Mouse (Mus musculus): ENCODE results near the gene Car10. TPM values are rescaled to one million over a fixed set of nuclear protein-coding genes. Genes with fewer than 3 reads are reported as not detected.
"Not testable (repeated sequence)": the region's sequence is repeated elsewhere in the genome, so short reads cannot be mapped to it uniquely, and the experiment has no call there.

Car10 gene
- total RNA-seq, 2 experiments from 2014 or later: not detected

DNA sequence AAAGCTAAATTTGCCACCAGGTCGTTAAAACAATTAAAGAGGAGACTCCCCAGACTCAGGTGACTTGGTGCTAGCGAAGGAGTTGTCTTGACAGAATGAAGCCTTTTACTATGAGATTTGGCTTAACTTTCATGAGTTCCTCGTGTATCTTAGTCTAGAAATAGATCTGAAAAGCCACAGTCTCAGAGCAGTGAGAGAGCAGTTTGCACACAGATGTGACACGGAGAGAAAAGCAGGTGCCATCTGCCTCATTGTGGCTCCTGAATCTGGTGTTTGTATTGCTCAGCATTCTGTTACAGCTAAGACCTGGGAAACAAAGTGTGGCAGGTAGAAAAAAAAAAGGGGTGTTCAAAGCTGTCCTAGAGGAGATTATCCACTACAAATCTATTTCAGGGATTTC is 269.4 kb downstream of the Car10 start:
- no peak for DNase-seq
- intact Hi-C loops (cut with DNase I): no loop called here

DNA sequence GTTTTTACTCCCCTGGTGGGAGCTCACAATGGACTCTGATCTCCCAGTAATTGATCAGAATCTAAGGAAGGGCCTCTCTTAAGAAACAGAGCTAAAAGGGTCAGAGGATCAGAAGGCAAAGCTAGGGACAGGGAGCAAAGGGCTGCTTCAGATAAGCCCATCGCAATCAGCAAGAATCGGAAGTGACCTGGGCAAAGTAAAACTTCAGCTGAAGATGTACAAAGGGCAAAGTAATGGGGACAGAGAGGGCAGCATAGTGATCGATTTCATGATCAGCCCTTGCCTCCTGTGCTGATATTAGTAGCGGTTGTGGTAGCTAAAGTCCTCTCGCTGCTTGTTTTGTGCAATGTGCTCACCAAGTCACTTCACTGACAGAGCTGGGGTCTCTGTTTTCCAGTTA is 269.9 kb downstream of the Car10 start:
- intact Hi-C loops (cut with DNase I): no loop called here
- no peak for DNase-seq

DNA sequence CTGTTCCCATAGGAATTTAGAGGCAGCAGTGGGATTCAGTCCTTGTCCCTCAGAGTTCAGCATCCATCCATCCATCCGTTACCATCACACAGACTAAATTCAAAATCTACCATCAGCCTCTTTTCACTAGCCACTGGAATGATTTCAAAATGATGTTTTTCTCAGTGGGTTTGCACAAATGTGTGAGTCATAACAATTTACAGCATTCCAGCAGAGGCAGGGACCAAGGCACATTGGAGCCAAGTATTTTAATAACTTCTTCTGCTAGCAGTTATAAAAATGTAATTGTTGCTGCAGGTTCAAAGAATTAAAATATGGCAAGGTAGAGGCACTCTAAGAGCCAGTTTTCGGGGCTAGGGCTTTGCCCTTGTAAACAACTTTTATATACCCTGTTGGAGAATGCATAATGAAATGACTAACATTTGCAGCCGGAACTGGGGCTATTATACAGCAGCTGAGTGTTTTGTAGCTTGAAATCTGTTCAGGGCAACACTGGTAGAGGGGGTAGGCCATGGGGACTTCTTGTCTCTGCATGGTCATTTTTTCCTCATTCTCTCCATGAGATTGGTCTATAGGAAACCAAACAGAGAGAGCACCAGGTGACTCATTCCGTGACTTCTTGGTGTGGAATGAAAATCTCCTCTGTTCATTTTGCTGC is 276.0 kb downstream of the Car10 start:
- intact Hi-C loops (cut with DNase I): no loop called here
- DNase-seq: no peak

DNA sequence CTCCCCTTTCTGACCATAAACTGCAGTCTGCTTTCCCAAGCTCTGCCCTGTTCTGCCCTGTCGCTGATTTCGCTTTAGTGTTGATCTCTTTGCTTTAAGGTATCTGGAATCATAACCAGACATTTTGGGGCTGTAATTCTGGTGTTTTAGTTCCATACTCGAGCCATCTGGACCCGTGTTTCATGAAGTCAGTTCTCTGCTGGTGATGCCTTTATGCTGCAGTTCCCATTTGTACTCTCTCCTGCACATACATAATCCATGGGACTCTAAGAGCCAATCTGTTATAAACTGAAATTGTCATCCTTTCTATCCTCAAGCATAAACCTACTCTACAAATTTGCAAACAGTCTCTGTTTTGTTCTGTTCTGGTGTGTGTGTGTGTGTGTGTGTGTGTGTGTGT is 293.3 kb downstream of the Car10 start:
- intact Hi-C loops (cut with DNase I): no loop called here
- DNase-seq: no peak

DNA sequence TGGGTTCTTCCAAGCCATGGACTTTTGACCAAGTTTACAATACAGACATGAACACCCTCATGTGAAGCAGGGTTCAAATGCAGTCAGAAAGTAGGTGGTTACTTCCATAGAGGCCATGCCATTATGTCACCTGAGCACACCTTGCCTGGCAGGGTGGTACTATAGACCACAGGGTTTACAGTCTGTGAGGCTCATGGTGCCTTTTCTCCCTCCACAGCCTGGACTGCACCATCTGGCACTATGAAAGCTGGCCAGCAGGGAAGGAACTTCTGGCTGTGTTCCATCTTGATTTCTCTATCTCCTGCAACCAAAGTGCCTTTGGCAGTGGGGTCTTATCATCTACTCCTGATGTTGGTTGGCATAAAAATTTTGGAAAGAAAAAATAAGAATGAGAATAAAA is 295.5 kb downstream of the Car10 start:
- DNase-seq; intact Hi-C loops (cut with DNase I): not testable (repeated sequence)

DNA sequence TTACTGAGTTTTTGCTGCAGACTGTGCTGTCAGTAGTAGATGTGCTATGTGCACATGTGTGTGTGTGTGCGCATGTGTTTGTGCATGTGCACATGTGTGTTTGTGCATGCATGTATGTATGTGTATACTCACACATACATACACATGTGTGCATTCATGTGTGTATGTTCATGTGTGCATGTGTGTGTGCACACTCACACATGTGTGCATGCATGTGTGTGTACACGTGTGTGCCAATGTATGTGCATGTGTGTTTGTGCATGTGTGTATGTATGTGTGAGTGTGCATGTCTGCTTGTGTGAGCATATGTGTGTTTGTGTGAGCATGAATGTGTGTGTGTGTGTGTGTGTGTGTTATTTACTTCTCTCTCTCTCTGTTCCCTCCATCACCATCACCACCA is 298.5 kb downstream of the Car10 start:
- intact Hi-C loops (cut with DNase I): no loop called here

DNA sequence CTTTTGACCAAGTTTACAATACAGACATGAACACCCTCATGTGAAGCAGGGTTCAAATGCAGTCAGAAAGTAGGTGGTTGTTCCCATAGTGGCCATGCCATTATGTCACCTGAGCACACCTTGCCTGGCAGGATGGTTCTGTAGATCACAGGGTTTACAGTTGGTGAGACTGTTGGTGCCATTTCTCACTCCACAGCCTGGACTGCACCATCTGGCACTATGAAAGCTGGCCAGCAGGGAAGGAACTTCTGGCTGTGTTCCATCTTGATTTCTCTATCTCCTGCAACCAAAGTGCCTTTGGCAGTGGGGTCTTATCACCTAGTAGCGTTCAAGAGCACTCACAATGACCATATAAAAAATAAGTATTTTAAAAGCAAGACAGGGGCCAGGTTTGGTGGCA is 303.3 kb downstream of the Car10 start:
- DNase-seq; intact Hi-C loops (cut with DNase I): not testable (repeated sequence)

More for the DNA sequence above, 298.5 kb downstream of the Car10 start:
- DNase-seq: no peak

DNA sequence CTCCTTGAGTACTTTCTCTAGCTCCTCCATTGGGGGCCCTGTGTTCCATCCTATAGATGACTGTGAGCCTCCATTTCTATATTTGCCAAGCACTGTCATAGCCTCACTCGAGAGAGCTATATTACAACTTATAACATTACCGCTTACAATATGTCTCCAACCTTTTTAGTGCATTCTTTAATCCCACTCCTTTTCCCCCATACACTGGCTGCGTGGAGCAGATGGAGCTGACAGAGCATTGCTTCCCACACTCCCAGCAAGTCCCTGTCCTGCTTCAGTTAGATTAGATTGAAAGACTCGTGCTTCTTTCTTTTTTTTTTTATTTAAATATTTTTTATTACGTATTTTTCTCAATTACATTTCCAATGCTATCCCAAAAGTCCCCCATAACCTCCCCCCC is 310.2 kb downstream of the Car10 start:
- DNase-seq: no peak
- intact Hi-C loops (cut with DNase I): no loop called here

DNA sequence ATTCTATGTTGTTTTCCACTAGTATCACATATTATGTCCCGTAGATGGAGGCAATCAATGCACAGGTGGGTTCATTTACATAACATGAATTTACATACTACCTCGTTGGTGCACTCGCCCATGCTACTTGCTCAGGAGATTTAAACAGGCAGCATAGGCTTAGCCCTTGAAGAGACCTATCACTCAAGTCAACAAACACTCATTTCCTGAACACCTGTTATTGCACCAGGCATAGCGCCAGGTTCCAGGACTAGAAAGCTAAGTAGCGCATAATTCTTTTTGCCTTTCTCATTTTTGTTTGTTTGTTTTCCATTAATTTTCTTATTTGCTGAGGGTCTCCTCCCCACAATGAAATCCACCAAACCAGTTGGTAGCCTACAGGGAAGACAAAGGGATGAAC is 333.7 kb downstream of the Car10 start:
- no peak for DNase-seq
- intact Hi-C loops (cut with DNase I): no loop called here

DNA sequence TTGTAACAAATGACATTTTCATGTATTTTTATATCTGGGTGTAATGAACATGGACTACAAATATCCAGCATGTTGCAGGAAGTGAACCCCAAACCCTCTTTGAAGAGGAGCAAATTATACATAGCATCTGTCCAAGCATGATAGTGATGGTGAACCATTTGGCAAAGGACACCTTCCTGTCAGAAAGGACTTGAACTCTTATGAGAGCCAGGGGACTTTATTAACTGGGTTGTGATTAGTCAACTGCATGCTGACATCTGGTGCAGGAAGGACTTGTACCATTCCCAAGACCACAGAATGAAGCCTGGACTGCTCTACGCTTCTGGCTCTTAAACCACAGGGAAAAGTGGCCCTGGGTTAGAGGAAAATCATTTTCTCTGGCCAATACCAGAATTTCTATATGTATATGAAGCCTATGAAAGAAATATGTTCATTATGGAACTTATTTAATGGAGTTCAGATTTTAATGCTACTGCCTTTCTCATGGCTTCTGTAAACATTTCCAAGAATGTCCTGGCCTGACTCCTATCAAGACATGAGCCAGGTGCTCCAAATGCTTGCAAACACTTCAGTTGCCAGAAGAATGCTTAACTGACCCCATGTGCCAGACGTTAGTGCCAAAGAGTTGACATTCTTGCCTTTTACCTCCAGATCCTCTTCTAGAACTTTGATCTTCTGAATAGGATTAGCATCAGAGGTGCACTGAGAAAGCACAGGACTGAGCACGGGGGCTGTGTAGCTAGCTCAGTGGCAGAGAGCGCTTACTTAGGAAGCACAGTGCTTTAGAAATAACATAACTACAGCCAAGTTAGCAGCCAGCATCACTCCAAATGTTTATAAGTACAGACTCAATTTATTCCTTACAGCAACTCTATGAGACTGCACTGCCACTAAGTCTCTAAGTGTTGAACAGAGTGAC is 337.4 kb downstream of the Car10 start:
- no peak for DNase-seq
- intact Hi-C loops (cut with DNase I): no loop called here

DNA sequence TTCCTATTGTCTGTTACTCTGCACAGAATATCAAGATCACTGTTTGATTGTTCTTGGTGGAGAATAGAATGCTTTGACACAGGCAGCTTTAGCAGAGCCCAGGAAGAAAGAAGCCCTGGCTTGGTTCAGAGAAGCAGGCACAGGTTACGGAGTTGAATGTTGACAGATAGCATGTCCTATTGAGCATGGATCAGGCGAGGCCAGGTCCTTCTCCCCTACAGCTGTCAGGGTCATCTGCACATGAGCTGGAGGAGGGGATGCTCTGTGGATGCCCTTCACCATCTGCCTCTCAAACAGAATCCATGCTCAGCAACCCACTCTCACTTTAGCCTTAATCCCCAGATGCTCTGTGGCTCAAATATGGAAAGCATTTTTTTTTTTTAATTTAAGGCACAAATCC is 339.1 kb downstream of the Car10 start:
- intact Hi-C loops (cut with DNase I): no loop called here
- DNase-seq: no peak

DNA sequence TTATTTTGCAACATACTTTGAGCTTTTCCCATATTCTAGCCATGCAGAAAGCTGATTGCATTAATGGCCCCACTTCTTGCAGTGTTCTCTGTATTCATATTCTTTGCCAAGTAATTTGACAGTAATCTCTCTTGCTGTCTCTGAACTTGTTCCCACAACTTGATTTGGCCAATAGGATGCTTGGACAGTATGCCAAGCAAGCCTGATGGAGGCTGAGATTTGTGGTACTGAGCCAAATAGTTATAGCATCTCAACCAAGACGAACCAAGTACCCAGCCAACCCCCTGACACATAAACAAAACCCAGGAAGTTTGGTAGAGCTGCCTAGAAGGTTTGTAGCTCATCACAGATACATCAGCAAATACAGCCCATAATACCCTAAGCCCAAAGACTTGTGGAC is 342.6 kb downstream of the Car10 start:
- intact Hi-C loops (cut with DNase I): no loop called here

DNA sequence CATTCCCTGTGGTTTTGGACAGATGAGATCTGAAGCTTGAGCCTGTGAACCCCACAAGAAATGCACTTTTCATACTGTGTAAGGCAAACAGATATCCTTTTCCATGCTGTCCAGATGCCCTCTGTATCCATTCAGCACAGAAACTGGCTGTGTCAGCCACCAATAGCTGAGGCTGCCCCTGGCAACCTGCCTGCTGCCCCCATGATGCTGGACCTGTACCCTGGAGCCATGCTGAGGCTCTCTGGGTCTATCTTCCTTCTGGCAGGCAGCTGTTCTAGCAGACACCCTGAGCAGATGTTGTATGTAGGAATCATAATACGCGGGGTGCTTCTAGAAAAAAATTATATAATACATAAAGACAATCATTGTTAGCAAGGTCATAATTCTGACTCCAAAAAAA is 345.9 kb downstream of the Car10 start:
- DNase-seq: no peak
- intact Hi-C loops (cut with DNase I): no loop called here

More for the DNA sequence above, 342.6 kb downstream of the Car10 start:
- DNase-seq: no peak

DNA sequence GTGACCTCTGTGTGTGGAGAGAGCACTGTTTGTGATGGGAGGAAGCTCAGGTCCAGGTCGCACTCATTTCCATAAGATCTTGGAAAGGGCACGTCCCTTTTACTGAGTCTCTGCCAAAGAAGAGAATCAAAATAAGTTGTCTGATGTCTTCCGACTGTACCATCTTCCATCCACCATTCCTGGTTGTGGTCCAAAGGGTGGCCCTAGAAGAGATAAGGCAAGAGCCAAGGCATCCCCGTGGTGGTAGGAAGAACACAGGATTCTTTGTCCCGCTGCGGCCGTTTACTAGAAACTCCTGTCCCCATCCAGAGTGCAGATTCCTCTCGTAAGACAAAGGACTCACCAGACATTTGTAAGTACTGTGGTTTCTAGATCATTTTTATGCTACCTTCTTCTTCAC is 346.9 kb downstream of the Car10 start:
- no peak for DNase-seq
- intact Hi-C loops (cut with DNase I): no loop called here

DNA sequence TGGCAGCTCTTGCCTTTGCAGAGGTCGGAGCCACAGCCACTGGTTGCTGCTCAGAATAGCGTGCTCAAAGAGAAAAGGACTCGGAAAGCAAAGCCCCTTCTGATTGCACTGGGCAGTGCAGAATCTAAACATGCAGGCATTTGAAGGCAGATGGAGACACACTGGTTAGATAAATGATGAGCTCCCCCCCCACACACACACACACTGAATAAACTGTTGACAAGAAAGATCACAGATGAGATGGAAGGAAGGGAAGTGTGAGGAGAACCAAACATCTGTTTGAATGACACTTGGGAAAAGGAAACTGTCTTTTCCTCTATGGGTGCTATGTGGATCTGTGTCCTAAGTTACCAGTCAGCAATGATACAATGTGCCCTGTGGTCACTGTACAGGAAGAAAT is 349.7 kb downstream of the Car10 start:
- intact Hi-C loops (cut with DNase I): no loop called here
- no peak for DNase-seq

DNA sequence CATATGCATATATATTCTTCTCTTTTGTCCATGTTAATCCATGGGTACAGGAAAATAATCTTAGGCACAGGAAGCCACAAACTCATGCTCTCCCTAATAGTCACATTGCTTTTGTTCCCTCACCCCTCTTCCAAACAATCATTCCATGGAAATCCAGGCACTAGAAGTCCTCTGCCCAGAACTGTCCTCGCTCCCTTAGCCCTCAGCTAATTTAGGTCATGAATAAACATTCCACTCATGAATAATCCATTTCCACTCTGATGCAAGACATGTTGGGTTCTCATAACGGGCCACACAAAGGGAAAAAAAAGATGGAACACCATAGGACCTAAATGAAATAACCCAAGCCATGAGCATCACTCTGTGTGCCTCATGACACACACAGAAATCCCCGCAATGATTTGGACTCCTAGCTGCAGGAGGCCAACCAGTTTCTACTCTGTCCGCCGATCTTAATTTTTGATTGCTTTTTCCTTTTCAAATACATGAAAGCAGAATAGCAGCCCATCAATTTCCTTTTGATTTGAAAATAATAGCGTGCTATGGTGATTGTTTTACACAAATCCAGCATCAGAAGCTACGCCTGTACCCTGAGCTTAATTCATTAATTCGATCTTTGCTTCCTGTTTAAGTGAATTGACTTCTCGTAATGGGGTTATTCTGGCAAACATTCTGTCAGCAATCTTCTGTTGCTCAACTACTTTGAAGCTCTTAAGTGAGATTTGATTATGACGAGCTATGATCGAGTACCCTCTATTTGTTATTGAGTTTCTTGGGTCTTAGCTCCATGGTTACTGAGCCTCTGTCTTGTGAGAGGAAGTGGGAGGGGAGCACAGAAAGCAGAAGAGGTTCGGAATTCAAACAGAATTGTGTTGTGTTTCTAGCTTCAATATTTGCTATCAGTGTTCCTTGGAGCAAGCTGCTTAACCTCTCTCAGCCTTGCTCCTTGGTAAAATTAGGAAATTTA is 350.7 kb downstream of the Car10 start:
- no peak for DNase-seq
- intact Hi-C loops (cut with DNase I): no loop called here

DNA sequence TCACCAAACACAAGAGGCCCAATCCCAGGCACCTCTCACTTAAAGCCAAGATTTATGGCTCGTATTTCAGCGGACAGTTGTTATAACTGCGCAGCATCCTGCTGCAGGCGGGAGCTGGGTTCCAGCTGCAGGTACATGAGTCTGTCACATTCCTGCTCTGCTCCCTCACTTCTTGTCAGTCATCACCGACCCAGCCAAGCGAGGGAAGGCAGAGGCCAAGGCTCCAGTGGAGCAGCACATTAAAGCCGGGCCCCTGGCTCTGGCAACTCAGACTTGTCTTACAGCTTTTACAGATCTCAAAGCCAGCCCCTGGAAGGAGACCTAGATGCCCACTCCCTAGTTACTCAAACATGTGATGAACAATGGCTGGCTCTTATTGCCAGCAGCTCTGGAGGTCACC is 352.7 kb downstream of the Car10 start:
- no peak for DNase-seq
- intact Hi-C loops (cut with DNase I): no loop called here

DNA sequence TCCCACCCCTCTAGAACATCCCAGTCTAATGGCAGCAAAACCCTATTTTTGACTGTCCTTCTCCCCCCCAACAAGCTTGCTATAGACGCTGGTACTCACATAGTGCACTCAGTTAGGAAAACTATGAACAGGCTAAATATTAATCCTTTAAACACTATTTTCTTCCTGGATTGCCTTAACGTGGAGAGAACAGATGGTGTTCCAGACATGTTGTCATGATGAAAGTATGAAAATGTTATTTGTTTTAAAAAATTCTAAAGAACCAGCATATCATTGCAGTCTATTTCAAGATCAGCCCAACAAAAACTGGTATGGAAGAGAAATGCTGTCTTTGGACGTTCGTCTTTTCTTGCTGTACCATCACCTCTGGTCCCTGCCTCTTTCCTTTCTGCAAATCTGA is 368.4 kb downstream of the Car10 start:
- no peak for DNase-seq

DNA sequence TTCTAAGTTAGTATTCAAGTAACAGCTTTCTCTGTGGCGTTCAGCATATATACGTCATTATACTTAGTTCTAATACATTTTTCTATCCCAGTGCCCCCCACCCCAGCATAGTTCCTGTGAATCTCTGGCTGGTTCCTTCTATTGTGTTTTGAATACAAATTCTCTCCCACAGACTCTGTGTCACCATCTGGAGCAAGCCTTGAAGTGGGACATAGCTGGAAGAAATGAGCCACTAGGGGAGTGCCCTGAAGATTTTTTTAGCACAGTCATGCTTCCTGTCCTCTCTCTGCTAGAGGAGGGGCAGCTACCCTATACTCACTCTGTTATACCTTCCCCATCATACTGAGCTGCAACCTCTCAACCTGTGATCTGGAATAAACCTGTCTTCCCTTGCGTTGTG is 369.9 kb downstream of the Car10 start:
- intact Hi-C loops (cut with DNase I): no loop called here

More for the DNA sequence above, 368.4 kb downstream of the Car10 start:
- intact Hi-C loops (cut with DNase I): no loop called here

DNA sequence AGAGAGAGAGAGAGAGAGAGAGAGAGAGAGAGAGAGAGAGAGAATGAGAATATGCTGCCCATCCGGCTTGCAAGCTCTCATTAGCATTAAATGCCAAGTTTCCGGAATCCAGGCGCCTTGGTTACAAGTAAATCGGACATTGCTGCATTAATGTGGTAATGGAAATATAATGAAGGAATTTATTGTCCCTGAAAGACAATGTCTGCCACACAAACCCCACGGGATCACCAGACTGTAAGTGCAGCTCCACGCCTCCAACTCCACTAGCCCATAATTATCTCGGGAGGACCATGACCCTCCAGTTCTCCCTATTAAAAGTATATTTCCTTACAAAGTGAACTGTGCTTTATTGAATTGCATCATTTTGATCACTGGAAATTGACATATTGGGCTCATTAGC is 372.9 kb downstream of the Car10 start:
- no peak for DNase-seq
- intact Hi-C loops (cut with DNase I): no loop called here

More for the DNA sequence above, 369.9 kb downstream of the Car10 start:
- DNase-seq: no peak

Measured in heart, postnatal 14 days (tissue).